Comparison of ENCODE assay signal across 9 mouse cellular contexts in the genomic region with DNA sequence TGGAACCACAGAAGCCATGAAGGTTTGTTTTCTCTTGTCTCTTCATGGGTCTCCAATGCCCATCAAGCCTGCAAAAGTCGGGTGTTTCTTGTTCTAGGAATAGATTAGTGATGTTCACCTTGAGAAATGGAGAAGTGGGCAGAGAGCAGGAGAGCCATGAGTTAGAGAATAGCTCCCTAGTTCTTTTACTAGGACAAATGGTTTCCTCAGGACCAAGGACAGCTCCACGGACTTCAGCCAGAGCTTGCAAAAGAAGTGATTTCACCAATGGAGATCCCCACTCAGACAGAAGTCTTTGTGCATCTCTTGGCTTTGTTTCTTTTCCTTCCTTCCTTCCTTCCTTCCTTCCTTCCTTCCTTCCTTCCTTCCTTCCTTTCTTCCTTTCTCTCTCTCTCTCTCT.
A peak's percentile ranks its signal among the peaks of the same experiment; 100 is the strongest.
DNase-seq lines count a peak whose midpoint lies in the region; ATAC-seq lines count a peak whose summit lies in the region.
"Had no signal": no experiment of that assay in that cellular context is flagged by ENCODE, and none has a peak within 500 bp of the region (broad histone marks: within the 10 kb centered on the region; RNA-seq: fewer than 3 reads in every experiment).

No protein-coding gene starts in this region.

- 13% methylated on average over 2 of the region's 2 CpGs for WGBS in kidney, embryonic 14.5 days

- no peaks in the 10 kb centered on the region for H3K36me3 ChIP-seq in kidney, embryonic 14.5 days (ENCODE audit: control insufficient read depth, insufficient read depth, low read length)

- no peak overlapping the region for H3K4me3 ChIP-seq in kidney, embryonic 14.5 days (ENCODE audit: low read length)
- H3K4me3 ChIP-seq: myocyte had no signal

- H3K27me3 ChIP-seq in kidney, embryonic 14.5 days (ENCODE audit: control insufficient read depth, insufficient read depth, low read length) = no peaks in the 10 kb centered on the region

- no peak overlapping the region for H3K9ac ChIP-seq in kidney, embryonic 14.5 days (ENCODE audit: low read depth, low read length)

- peak; percentile 52 for DNase-seq in kidney, adult 9 months
- DNase-seq in NIH3T3 (ENCODE audit: low read depth) = peak; percentile 83
- DNase-seq in embryo, embryonic 10.5 days (ENCODE audit: low spot score) = peak; percentile 86
- DNase-seq in lung, postnatal 10 days = peak; percentile 71
- no peak for DNase-seq in cerebellum, adult 8-10 months
- no peak for DNase-seq in spleen, adult 18-20 months
- no peak for DNase-seq in cerebellum, postnatal 36 days

- no peak overlapping the region for H3K4me2 ChIP-seq in kidney, embryonic 14.5 days (replicated peaks; ENCODE audit: low read depth, low read length)

- H3K27ac ChIP-seq in kidney, embryonic 14.5 days (ENCODE audit: low read depth, low read length) = no peak overlapping the region

- H3K9me3 ChIP-seq in kidney, embryonic 14.5 days (ENCODE audit: control insufficient read depth, low read length) = no peaks in the 10 kb centered on the region

- no peaks in the 10 kb centered on the region for H3K4me1 ChIP-seq in kidney, embryonic 14.5 days (ENCODE audit: control insufficient read depth, insufficient read depth, low read length)

- ATAC-seq in kidney, embryonic 14.5 days (ENCODE audit: low FRiP score, low TSS enrichment) = no peak

Comparison
In these comparisons a context has a peak if more than half of its experiments do, and no peak if none do; other contexts are left out.
1. DNase-seq: peak in kidney, adult 9 months (single experiment), NIH3T3 (single experiment), embryo, embryonic 10.5 days (single experiment) and lung, postnatal 10 days (single experiment); none in cerebellum, adult 8-10 months (single experiment), spleen, adult 18-20 months (0 of 2) and cerebellum, postnatal 36 days (0 of 2).